Mouse (Mus musculus): Measurements from ENCODE around the gene Dhps.

DNA sequence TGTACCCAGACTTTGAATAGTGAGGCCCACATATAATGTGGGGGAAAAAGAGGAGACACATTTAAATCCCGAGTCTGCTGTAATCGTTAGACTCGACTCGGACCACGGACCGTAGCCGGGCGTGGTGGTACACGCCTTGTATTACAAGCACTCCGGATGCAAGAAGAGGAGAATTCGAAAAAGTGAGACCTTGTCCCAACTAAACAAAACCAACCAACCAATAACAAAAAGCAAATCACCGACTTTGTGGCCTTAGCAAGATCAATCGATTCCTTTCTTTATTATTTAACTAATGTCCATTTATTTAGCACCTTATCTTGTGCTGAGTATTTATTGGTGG, 44.1 kb upstream of the Dhps start:
- TF ChIP-seq CTCF (IDR thresholded peaks at IDR 0.05; ENCODE audit: control insufficient read depth, insufficient read depth, insufficient replicate concordance, low read depth, low read length) (no peak), POLR2A (IDR thresholded peaks at IDR 0.05; ENCODE audit: control insufficient read depth, low read depth, low read length) (no peak)
